Mouse (Mus musculus): ENCODE measurements around the gene Car7.

- TF ChIP-seq CTCF (conservative IDR thresholded peaks at IDR 0.05 in 1 of 2, IDR thresholded peaks at IDR 0.05 in 1 of 2; ENCODE audit: low read depth in 2 of 2, low read length in 2 of 2): no peak
- TF ChIP-seq ELF1 (IDR thresholded peaks at IDR 0.05; ENCODE audit: low read depth, low read length): no peak
- TF ChIP-seq MAZ (IDR thresholded peaks at IDR 0.05; ENCODE audit: low read depth, low read length): no peak
- TF ChIP-seq EP300 (IDR thresholded peaks at IDR 0.05; ENCODE audit: low read length): no peak
- no peak for TF ChIP-seq POLR2A (IDR thresholded peaks at IDR 0.05; ENCODE audit: low read depth, low read length)
- TF ChIP-seq UBTF (IDR thresholded peaks at IDR 0.05; ENCODE audit: low read depth, low read length): no peak
Observed at GRCm38 (mm10) chr8:104517872-104518271, 16.6 kb upstream of the Car7 start.
